Mouse (Mus musculus) spleen, postnatal 14 days (tissue): ENCODE measurements around the gene Nosip.
A peak's percentile ranks its signal among the peaks of the same experiment; 100 is the strongest.
"Not testable (repeated sequence)": the region's sequence is repeated elsewhere in the genome, so short reads cannot be mapped to it uniquely, and the experiment has no call there.

Source experiments
- DNase-seq, 2 experiments: peaks; one replicate each; pipeline ENCODE4 v3.0.0; 2021 to 2022; ENCODE audit warnings: low spot score in 2 of 2

Nosip gene

DNA sequence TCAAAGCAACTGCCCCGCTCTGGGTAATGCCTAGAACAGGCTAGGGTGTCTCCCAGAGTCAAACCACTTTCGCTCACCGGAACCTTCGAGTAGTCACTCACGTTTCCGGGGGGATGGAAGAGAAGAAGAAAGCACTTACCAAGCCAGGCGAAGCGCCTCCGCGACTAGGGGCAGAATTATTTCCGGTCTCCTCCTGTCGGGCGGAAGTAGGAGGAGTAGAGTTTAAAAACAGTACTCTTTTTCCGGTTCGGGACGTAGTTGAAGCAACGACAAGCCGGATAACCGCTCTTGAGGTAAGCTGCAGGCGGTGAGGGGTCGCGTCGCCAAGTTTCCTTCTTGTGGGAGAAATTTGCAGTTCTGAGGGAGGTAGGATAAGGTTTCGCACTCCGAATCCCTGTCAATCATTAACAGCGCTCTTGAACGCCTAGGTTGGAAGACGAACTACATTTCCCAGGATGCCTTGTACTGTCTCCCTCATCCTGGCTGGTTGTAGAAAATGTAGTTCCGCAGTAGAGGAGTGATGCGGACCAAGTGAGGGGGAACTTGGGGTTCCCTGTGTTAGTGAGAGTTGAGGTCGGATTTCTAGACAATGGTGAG lies at the start of gene Nosip, which contains the start of gene Prrg2:
TSS of gene Nosip (plus strand) at position 191 of the 597 bp plus-strand sequence.
TSS of gene Prrg2 (minus strand) at position 439 of the 597 bp plus-strand sequence.
- DNase-seq: peak; percentile 91 to 96

DNA sequence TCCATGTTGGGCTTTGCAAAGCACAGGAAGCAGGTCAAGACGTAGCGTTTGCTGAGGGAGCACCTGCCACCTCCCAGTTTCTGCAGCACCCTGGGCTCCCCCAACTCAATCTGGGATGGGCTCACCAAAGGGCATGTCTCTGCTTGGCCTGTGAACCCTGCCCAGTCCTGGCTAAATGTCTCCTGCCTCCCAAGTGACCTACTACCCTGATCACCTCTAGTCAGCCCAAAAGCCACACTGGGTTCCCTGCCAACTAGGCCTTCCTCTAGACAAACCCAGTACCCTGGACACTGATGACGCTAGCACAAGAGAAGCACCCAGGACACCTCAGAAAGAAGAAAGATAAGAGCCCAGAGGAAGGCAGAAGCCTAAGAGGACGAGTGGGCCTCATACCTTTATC lies 49.4 kb upstream of the Nosip start:
- no peak for DNase-seq

DNA sequence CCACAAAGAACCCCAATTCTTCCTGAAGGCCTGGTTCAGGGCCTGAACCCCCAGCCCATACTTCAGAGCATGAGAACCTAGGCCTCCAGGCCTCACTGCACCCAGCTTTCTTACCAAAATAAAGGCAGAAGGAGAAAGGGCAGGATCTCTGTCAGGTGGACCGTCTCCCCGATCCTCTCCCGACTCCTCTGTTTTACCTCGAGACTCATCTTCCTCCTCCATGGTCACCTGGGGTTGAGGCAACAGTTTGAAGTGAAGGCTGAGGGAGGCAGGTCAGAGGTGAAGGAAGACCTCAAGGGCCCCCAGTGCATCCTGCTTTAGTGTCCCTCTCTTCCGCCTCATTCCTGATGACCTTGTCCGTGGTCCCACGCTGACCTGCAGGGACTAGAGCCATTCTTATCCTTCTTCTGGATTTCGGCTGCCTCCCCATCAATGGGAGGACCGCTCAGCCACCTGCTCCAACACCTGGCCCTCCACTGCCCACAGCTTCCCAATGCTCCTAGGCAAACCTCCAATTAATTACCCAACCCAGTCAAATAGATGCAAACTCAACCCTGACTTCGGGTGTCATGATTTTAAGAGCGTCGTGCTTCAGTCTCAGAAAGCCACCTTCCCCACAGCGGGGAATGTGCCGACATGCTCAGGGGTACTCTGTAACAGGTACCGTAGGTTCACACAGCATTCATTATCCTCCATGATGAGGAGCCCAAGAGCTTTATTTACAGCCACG lies 48.7 kb upstream of the Nosip start:
- no peak for DNase-seq

GRCm38 (mm10) chr7:45014096-45014451 lies 48.2 kb upstream of the Nosip start:
- no peak for DNase-seq

DNA sequence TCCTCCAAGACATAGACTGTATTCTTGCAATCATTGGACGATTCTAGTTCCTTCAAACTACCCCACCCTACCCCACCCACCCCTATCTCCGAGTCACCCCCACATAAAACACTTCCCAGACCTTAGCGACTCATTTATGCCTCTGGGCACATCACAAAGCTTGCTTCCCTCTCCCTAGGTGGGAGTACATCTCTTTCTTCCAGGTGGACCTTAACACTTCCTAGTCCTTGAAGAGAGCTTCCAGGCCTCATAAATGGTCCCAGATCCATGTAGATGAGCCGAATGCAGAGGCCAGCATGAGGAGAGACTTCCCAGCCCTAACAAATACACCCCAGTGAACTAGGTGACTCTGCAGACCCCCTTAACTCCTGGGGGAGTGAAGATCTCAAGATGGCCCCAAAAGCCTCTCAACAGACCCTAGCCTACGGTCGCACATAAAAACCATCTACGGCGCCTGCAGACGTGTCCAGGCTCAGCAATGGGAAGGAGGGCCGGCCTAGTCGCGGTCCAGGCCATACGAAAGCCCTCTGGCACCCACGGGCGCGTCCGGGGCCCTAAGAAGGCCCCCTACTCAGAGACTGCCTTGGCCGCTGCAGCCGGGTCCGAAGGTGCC lies 46.8 kb upstream of the Nosip start:
- DNase-seq: no peak

DNA sequence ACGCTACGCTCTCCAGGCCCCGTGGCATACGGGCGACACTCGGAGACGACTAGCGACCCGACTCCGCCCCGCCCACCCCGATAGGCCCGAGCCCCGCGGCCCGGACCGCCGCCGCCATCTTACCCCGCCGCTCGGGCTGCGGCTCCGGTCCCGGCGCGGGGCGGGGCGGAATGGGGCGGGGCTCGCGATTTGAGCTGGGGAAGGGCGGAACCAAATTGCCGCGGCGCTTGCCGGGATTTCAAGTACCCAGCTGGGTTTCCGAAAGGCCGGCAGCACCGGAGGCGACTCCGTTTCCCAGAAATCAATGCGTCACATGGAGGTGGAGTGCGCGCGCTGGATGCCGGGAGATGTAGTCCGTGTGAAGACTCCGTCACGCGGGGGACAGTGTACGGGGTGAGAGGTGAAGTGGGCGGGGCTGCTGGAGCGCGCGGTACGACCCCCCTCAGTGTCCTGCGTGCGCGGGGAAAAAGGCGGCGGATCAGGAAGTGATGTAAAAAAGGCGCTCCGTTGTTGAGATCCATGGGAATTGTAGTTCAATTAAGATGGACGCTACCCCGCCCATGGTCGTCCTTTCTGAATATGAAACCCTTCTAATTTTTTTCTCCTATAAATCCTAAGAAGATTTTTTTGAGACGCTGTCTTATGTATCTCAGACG lies 46.1 kb upstream of the Nosip start, which contains the start of gene Scaf1:
TSS of gene Scaf1 (minus strand) at position 407 of the 656 bp plus-strand sequence.
- DNase-seq: peak; percentile 95 to 97

DNA sequence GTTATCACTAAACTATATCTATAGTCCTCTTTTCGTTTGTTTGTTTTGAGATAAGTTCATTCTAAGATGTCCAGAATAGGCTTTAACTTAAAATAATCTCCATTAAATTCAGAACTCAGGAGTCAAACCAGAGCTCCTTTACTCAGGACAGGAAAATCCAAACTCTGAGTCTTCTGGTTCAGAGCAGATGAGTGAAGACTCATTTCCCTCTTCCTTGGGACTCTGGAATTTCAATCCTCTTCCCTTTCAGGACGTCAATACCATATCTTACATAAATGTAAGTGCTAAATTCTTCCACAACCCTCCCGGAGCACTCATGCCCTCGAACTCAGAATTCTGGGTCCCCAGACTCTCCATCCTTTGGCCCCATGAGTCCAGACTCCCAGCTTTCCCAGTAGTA lies 45.5 kb upstream of the Nosip start:
- no peak for DNase-seq

GRCm38 (mm10) chr7:45017242-45018061 lies 44.8 kb upstream of the Nosip start, which contains the start of gene Rras:
Gene Rras, plus strand, starts transcription at chr7:45017961.
- DNase-seq: peak; percentile 58 to 78

GRCm38 (mm10) chr7:45019031-45019571 lies 43.1 kb upstream of the Nosip start:
- no peak for DNase-seq

DNA sequence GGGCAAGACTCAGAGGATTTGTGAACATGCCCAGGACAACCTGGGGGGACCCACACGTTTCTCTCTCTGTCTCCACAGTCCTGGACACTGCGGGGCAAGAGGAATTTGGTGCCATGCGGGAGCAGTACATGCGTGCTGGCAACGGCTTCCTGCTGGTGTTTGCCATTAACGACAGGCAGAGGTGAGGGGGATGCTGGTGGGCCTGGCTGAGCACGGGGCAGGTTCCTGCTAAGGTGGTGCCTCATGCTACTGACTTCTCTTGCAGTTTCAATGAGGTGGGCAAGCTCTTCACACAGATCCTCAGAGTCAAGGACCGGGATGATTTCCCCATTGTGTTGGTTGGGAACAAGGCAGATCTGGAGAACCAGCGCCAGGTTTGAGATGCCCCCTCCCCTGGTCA lies 42.0 kb upstream of the Nosip start:
- DNase-seq: no peak

DNA sequence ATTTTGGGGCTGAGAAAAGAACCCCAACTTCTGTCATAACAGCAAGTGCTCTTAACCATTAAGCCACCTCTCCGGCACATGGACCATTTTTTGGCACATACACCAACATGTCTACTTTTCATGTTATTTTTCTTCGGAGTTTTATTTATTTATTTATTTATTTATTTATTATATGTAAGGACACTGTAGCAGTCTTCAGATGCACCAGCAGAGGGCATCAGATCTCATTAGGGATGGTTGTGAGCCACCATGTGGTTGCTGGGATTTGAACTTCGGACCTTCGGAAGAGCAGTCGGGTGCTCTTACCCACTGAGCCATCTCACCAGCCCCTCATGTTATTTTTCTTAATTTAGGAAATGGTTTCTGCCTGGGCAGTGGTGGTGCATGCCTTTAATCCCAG lies 38.5 kb upstream of the Nosip start:
- DNase-seq: not testable (repeated sequence)

- no peak for DNase-seq
Observed at GRCm38 (mm10) chr7:45024281-45025248, 37.7 kb upstream of the Nosip start.

DNA sequence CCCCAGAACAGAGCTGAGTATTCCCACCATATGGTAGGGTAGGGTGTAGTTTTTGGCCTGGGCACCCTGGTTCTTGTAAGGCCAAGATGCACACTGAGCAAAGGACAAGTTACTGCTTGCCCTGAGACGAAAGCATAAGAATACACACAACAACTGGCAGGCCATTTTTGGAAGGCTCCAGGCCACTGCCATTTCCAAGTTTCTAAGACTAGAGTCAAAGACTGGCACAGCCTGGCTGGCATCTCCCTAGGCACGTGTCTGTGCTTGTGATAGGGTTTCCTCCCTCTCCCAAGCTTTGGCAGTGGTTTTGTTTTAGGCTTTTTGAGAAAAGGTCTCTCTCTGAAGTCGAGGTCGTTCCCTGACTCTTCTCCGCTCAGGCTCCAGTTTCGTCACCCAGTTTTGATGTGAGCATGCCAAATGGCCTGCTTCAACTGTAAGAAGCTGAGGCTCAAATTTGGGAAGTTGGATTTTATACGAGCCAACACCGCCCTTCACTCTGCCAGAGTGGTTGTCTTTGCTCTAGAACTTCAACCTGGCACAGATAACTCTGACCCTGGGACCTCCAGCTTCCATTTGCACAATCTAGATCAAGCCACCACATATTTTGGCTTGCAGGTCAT lies 36.5 kb upstream of the Nosip start:
- no peak for DNase-seq

GRCm38 (mm10) chr7:45026256-45026655 lies 36.0 kb upstream of the Nosip start:
- no peak for DNase-seq

- DNase-seq: no peak
Observed at GRCm38 (mm10) chr7:45027761-45028160, 34.5 kb upstream of the Nosip start.

- no peak for DNase-seq
Observed at GRCm38 (mm10) chr7:45028351-45028750, 33.9 kb upstream of the Nosip start.

GRCm38 (mm10) chr7:45029995-45030394 lies 32.2 kb upstream of the Nosip start:
- no peak for DNase-seq

DNA sequence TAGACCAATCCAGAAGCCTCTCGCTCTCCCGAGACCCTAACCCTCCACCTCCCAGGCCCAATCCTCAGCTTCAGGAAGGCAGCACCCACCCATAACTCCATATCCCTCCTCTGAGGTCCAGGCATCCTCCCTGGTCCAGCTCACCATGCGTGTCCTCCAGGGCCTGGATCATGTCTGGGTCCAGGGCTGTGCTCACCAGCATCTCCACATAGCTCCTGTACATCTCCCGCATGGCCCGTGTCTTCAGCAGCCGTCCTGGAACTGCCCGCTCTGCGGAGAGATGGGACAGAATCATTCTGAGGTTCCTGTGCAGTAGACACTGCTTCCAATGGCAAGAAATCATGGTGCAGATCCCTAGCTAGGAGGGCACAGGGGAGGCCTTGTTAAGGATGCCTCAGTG lies 31.4 kb upstream of the Nosip start:
- no peak for DNase-seq

DNA sequence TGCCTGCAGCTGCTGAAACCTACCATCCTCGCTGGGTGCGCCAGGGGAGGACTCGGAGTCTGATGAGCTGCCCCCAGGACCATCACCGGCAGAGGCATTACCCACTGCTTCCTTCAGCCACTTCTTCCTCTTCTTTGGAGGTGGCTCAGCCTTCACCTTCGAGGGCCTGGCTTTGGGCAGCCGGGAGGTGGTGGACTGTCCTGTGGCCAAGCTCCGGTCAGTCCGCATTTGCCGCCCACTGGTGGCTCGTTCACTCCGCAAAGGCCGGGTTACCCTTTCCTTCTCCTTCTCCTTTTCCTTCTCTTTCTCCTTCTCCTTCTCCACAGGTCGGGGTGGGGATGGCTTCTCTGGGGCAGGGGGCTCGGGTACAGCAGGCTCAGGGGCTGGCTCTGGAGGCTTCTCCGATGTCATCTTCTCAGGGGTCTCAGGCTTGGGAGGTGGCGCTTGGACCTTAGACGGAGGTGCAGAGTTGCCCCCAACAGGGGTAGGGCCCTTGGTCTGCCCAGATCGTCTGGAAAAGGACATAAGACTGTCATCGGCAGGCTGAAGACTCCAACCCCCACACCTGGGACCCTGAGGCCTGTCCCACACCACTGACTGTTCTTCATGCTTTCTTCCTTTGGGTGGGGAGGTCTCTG lies 28.4 kb upstream of the Nosip start:
- no peak for DNase-seq
